Mouse (Mus musculus) MEL-GATA-1-ER (cell line): ENCODE measurements around the gene Tenm4.

Source experiments
- DNase-seq: peaks from one replicate; pipeline ENCODE4 v3.0.0-alpha.2; 2012; ENCODE audit warnings: low read depth; ENCODE audit errors: extremely low read depth

The Tenm4 gene

GRCm38 (mm10) chr7:96242328-96243185, 71.5 kb downstream of the Tenm4 start:
- DNase-seq, result no peak

- DNase-seq, result no peak
Measured at GRCm38 (mm10) chr7:96244796-96245195, 73.8 kb downstream of the Tenm4 start.

- no peak for DNase-seq
Measured at GRCm38 (mm10) chr7:96259630-96260029, 88.6 kb downstream of the Tenm4 start.

DNA sequence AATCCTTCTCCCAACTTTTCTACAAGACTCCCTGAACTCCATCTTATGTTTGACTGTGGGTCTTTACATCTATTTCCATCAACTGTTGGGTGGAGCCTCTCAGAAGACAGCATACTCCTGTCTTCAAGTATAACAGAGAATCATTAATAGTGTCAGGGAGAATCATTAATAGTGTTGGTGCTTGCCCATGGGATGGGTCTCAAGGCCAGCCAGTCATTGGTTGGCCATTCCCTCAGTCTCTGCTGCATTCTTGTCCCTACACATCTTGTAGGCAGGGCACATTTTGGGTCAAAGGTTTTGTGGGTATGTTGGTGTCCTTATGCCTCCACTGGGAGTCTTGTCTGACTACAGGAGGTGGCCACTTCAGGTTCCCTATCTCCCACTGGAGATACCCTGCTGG, 91.1 kb downstream of the Tenm4 start:
- DNase-seq, result no peak

DNA sequence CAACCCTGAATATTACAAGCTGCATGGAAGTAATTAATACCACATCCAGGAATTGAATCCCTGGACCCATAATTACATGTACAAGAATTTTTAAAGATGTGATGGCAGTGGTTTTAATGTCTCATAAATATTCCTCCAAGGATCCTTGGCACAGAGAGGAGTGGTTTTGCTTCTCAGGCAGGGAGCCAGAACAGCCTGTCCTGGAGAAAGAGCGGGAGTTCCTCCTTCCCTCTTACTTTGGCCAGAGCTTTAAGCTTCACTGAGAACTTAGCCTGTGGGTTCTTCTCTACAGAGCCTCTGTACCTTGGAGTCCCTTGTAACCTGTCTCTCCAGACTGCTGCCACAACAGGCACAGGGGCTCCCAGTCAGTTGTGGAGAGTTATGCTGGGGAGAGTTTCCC, 94.9 kb downstream of the Tenm4 start:
- DNase-seq, result no peak

GRCm38 (mm10) chr7:96267266-96267665, 96.2 kb downstream of the Tenm4 start:
- no peak for DNase-seq

- no peak for DNase-seq
Measured at GRCm38 (mm10) chr7:96270684-96271083, 99.6 kb downstream of the Tenm4 start.

DNA sequence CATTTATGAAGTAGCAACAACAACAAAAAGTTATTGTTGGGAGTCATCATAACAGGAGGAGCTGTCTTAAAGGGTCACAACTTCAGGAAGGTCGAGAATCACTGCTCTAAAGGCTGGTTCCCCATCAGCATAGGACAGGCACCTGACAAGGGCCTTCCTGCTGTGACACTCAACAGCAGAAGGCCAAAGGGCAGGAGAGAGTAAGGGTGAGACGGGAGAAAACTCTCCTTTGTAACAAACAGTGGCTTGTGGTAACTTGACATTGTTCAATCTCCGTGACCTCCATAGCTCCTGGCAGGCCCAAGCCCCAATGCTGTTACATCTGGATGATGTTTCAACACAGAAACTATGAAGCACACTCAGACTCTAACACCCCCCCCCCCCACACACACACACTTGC, 101.0 kb downstream of the Tenm4 start:
- no peak for DNase-seq

- no peak for DNase-seq
Measured at GRCm38 (mm10) chr7:96274486-96274885, 103.4 kb downstream of the Tenm4 start.

- DNase-seq, result no peak
Measured at GRCm38 (mm10) chr7:96277550-96277949, 106.5 kb downstream of the Tenm4 start.

- no peak for DNase-seq
Measured at GRCm38 (mm10) chr7:96278378-96278777, 107.3 kb downstream of the Tenm4 start.

- no peak for DNase-seq
Measured at GRCm38 (mm10) chr7:96280795-96281194, 109.7 kb downstream of the Tenm4 start.

- no peak for DNase-seq
Measured at GRCm38 (mm10) chr7:96290576-96290975, 119.5 kb downstream of the Tenm4 start.

DNA sequence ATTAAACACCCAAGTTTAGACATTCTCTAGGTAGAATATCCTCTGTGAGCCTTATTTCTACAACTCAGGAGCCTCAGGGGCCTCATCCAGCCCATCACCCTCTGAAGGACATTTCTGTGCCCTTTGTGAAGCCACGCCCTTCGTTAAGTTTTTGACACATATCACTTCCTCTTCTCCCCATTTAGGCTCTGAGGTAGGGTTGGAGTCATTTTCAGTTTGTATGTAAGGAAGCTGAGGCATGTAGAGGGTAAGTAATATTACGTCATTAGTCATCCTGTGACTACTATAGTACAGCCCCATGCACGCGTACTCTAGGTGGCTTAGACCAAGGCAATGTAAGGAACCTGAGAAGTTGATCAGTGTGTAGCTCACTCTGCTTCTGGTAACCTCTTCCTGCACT, 124.9 kb downstream of the Tenm4 start:
- no peak for DNase-seq

DNA sequence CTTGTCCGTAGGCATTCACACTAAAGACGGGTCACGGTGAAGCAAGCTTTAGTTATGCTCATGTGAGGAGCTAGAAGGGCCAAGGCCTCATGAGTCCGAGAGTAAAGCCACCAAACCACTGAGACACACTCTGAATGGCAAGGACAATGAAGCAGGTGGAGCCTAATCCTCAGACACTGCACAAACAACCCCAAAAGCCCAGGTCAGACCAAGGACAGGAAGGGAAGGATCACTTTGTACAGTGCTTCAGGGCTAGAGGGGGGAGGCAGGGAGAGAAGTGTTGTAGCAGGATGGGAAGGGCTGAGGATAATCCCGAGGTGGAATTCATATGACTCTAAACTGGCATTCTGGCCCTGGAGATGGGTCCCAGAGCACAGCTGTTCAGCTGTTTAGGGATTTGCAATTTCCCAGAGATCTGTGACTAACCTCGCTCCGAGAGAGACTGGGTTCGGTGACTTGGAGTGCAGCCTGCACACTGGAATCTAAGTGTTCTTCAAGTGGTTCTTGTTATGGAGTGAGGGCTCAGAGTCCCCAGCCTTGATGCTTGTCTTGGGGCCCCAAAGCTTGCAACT, 129.9 kb downstream of the Tenm4 start:
- no peak for DNase-seq

GRCm38 (mm10) chr7:96301813-96302212, 130.8 kb downstream of the Tenm4 start:
- DNase-seq, result no peak

DNA sequence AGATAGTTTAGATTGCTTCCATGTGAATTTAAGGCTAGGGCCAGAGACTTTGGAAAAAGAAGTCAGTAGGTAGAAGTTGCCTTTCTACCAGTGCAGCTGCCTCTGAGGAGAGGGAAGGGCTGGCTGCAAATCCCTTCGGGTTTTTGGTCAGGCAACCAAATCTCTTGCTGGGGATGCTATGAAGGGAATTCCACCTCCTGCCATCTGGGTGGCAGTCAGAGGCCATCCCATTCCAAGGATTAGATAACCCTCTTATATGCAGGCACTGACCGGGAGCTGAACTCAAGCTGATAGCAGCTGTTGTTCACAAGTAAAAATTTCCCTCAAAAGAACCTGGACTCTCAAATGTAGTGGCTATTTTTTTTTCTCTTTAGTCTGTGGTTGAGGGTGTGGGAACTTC, 132.9 kb downstream of the Tenm4 start:
- DNase-seq, result no peak

DNA sequence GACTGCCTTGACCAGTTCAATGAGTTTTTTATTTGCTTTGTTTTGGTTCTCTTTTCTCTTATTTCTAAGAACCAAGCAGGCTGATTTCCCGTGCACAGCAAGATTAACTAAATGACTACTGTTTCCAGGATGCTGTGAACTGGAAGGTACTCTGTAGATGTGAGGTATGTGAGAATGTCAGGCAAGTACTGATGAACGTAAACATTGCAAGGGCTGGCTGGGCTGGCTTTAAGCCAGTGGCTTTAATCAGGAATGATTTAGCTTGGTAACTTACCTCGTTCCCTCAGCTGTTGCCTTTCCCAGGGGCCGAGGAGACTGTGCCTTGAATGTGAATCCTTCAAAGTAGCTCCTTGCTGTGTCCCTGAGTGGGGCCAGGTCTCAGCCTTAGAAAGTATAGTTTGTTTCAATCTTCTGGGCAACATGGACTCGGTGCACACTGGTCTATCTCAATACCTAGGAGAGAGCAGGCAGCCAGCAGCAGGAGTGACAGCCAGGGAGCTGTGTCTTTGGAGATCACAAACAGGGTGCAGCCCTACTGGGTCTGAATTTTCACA, 134.4 kb downstream of the Tenm4 start:
- no peak for DNase-seq

- no peak for DNase-seq
Measured at GRCm38 (mm10) chr7:96308106-96308505, 137.1 kb downstream of the Tenm4 start.

DNA sequence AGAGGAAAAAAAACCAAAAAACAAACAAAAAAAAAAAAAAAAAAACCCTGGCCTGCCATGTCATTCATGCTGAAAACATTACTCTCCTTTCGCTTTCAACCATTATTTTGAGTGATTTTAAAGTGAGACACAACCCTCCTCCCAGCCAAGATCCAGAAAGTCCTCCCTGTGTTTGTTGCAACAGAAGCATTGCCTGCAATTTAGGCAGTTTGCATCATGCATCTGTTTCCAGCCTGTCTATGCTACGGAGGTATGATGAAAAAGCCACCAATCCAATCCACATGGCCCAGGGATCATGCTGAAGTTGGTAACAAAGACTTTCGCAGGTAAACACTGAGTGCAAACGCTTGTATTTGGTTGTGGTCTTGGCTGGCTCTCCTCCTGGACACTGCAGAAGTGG, 158.3 kb downstream of the Tenm4 start:
- DNase-seq, result no peak

- DNase-seq, result no peak
Measured at GRCm38 (mm10) chr7:96331186-96331585, 160.1 kb downstream of the Tenm4 start.

DNA sequence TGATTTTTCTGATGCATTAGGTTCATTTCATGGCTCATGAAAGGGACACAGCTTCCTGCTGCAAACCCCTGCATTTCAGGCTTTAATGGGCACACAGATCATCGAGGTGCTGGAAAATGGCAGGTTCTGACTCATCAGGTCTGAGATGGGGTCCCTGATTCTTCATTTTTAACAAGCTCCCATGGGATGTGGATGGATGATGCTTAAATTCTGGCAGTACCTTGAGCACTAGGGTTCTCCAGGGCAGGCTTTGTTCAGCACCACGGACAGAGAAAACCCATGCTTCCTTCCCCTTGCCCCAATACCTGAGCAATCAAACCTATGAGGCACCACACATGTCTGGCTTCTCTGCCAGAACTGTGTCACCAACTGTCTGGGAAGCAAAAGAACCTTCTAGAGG, 163.3 kb downstream of the Tenm4 start:
- DNase-seq, result no peak

GRCm38 (mm10) chr7:96336376-96336775, 165.3 kb downstream of the Tenm4 start:
- DNase-seq, result no peak
